Mouse (Mus musculus) midbrain, embryonic 14.5 days (tissue): Measurements from ENCODE around the gene Ctrl. TPM values are rescaled to one million over a fixed set of nuclear protein-coding genes. Genes with fewer than 3 reads are reported as not detected.
A peak's percentile ranks its signal among the peaks of the same experiment; 100 is the strongest.

ENCODE experiments used
- ATAC-seq: fragments of 200-750 bp; cut with Nextera tagmentation; 2 replicates; pipeline ENCODE4 v1.8.0; 2017; ENCODE audit warnings: moderate number of reproducible peaks, moderate library complexity; ENCODE audit not compliant: low FRiP score, low TSS enrichment
- DNase-seq: peaks from one replicate; pipeline ENCODE4 v3.0.0-alpha.2; 2015
- H3K27ac ChIP-seq: fragments of 300-500 bp; sonication (generic); replicated peaks from 2 replicates; pipeline ENCODE4 v1.5.1; 2014; ENCODE audit warnings: mild to moderate bottlenecking, low read depth, low read length, moderate library complexity
- H3K27me3 ChIP-seq: fragments of 300-500 bp; sonication (generic); 2 replicates; pipeline ENCODE4 v1.6.1; 2014; ENCODE audit warnings: low read length, control low read depth, mixed read lengths; ENCODE audit not compliant: control insufficient read depth, insufficient read depth
- H3K36me3 ChIP-seq: fragments of 300-500 bp; sonication (generic); 2 replicates; pipeline ENCODE4 v1.6.1; 2014; ENCODE audit warnings: low read length, control low read depth; ENCODE audit not compliant: control insufficient read depth, insufficient read depth
- H3K4me1 ChIP-seq: fragments of 300-500 bp; sonication (generic); 2 replicates; pipeline ENCODE4 v1.6.1; 2014; ENCODE audit warnings: mild to moderate bottlenecking, antibody characterized with exemption, low read length, control low read depth; ENCODE audit not compliant: control insufficient read depth, insufficient read depth
- H3K4me2 ChIP-seq: fragments of 300-500 bp; sonication (generic); 2 replicates; pipeline ENCODE4 v1.6.1; 2014; ENCODE audit warnings: mild to moderate bottlenecking, low read length, moderate library complexity
- H3K4me3 ChIP-seq: fragments of 300-500 bp; sonication (generic); replicated peaks from 2 replicates; pipeline ENCODE4 v1.5.1; 2014; ENCODE audit warnings: low read depth, low read length
- H3K9ac ChIP-seq: fragments of 300-500 bp; sonication (generic); replicated peaks from 2 replicates; pipeline ENCODE4 v1.6.1; 2014; ENCODE audit warnings: mild to moderate bottlenecking, low read length, moderate library complexity
- H3K9me3 ChIP-seq: fragments of 300-500 bp; sonication (generic); 2 replicates; pipeline ENCODE4 v1.6.1; 2016; ENCODE audit warnings: low read length, control low read depth, mixed read lengths; ENCODE audit not compliant: control insufficient read depth
- WGBS: fragments of 180-500 bp; shearing (Covaris S2); extraction: QIAGEN DNeasy Blood & Tissue Kit; methylation state at CpG from one replicate; pipeline ENCODE4 v1.1.7; 2014; 5-methylcytosine and 5-hydroxymethylcytosine counted together
- polyA plus RNA-seq: library from polyadenylated mRNA; unstranded; fragments of >200 nt; fragmentation: Nextera tagmentation; extraction: Ambion mirVana; gene quantifications from 2 replicates; pipeline ENCODE4 v1.2.1, GENCODE M21; 2014

The Ctrl gene
- polyA plus RNA-seq, 1 experiment from 2014 or later = 2.0 TPM

GRCm38 (mm10) chr8:105965266-105965904 is 31.7 kb upstream of the Ctrl start:
- H3K4me3 ChIP-seq = peak overlapping the region; percentile 37
- WGBS = 3% methylated on average over 38 of the region's 40 CpGs
- H3K4me1 ChIP-seq = 0 out of 2 replicates have a peak, but pooled peaks cover 5% of the 10 kb centered on the region
- no peak overlapping the region for H3K27ac ChIP-seq
- H3K4me2 ChIP-seq = peak overlapping the region; percentile 54
- peak; percentile 17 for DNase-seq
- H3K36me3 ChIP-seq = no peaks in the 10 kb centered on the region
- H3K27me3 ChIP-seq = peaks cover 27% of the 10 kb centered on the region
- no peaks in the 10 kb centered on the region for H3K9me3 ChIP-seq
- peak overlapping the region; percentile 26; the same call in 1 of the 2 replicates for H3K9ac ChIP-seq
- ATAC-seq = peak; percentile 50; the same call in 1 of the 2 replicates

- Histone ChIP-seq H3K4me2 (peak overlapping the region; percentile 54), H3K4me3 (peak overlapping the region; percentile 37), H3K9ac (no peak overlapping the region), H3K36me3 (no peaks in the 10 kb centered on the region), H3K4me1 (0 out of 2 replicates have a peak, but pooled peaks cover 5% of the 10 kb centered on the region), H3K27me3 (peaks cover 27% of the 10 kb centered on the region), H3K27ac (no peak overlapping the region), H3K9me3 (no peaks in the 10 kb centered on the region)
- DNase-seq (no peak), ATAC-seq (no peak)
- 78% methylated on average over 12 of the region's 12 CpGs for WGBS
Measured at GRCm38 (mm10) chr8:105964506-105965265, 31.0 kb upstream of the Ctrl start.

- Histone ChIP-seq H3K4me2 (no peak overlapping the region), H3K9ac (no peak overlapping the region), H3K27ac (no peak overlapping the region), H3K36me3 (no peaks in the 10 kb centered on the region), H3K4me3 (no peak overlapping the region), H3K4me1 (0 out of 2 replicates have a peak, but pooled peaks cover 5% of the 10 kb centered on the region), H3K9me3 (no peaks in the 10 kb centered on the region), H3K27me3 (peaks cover 19% of the 10 kb centered on the region)
- 88% methylated on average over 10 of the region's 10 CpGs for WGBS
- ATAC-seq (no peak), DNase-seq (no peak)
Measured at GRCm38 (mm10) chr8:105961536-105961935, 27.9 kb upstream of the Ctrl start.

- H3K4me3 ChIP-seq = no peak overlapping the region
- no peak overlapping the region for H3K27ac ChIP-seq
- peaks cover 15% of the 10 kb centered on the region for H3K27me3 ChIP-seq
- no peaks in the 10 kb centered on the region for H3K36me3 ChIP-seq
- ATAC-seq = no peak
- H3K4me2 ChIP-seq = no peak overlapping the region
- 0 out of 2 replicates have a peak, but pooled peaks cover 5% of the 10 kb centered on the region for H3K4me1 ChIP-seq
- no peak overlapping the region for H3K9ac ChIP-seq
- no peak for DNase-seq
- H3K9me3 ChIP-seq = no peaks in the 10 kb centered on the region
- WGBS = 75% methylated on average over 14 of the region's 14 CpGs
Measured at GRCm38 (mm10) chr8:105961101-105961500, 27.4 kb upstream of the Ctrl start.

- no peaks in the 10 kb centered on the region for H3K27me3 ChIP-seq
- DNase-seq = peak; percentile 3
Measured at GRCm38 (mm10) chr8:105959350-105959749, 25.7 kb upstream of the Ctrl start.

GRCm38 (mm10) chr8:105957813-105958212 is 24.2 kb upstream of the Ctrl start:
- no peak for DNase-seq
- H3K9me3 ChIP-seq = no peaks in the 10 kb centered on the region
- H3K27ac ChIP-seq = no peak overlapping the region
- H3K9ac ChIP-seq = no peak overlapping the region
- H3K4me2 ChIP-seq = no peak overlapping the region
- H3K4me1 ChIP-seq = no peaks in the 10 kb centered on the region
- no peak overlapping the region for H3K4me3 ChIP-seq
- no peak for ATAC-seq
- no peaks in the 10 kb centered on the region for H3K36me3 ChIP-seq
- no peaks in the 10 kb centered on the region for H3K27me3 ChIP-seq
- 59% methylated on average over 3 of the region's 4 CpGs for WGBS

More at GRCm38 (mm10) chr8:105959350-105959749, 25.7 kb upstream of the Ctrl start:
- no peak for ATAC-seq
- no peak overlapping the region for H3K4me3 ChIP-seq
- no peak overlapping the region for H3K9ac ChIP-seq
- no peaks in the 10 kb centered on the region for H3K36me3 ChIP-seq
- no peak overlapping the region for H3K27ac ChIP-seq
- no peaks in the 10 kb centered on the region for H3K4me1 ChIP-seq
- no peaks in the 10 kb centered on the region for H3K9me3 ChIP-seq
- H3K4me2 ChIP-seq = no peak overlapping the region
- 88% methylated on average over 7 of the region's 7 CpGs for WGBS

GRCm38 (mm10) chr8:105956556-105956955 is 22.9 kb upstream of the Ctrl start:
- Histone ChIP-seq H3K27me3 (no peaks in the 10 kb centered on the region), H3K36me3 (no peaks in the 10 kb centered on the region), H3K27ac (no peak overlapping the region), H3K9ac (no peak overlapping the region), H3K4me3 (no peak overlapping the region), H3K9me3 (no peaks in the 10 kb centered on the region), H3K4me1 (no peaks in the 10 kb centered on the region), H3K4me2 (no peak overlapping the region)
- no peak for DNase-seq
- no peak for ATAC-seq
- 95% methylated on average over 4 of the region's 4 CpGs for WGBS

- Histone ChIP-seq H3K9me3 (no peaks in the 10 kb centered on the region), H3K27ac (0 out of 2 replicates have a peak overlapping the region, but pooled peaks have one; percentile 49), H3K4me1 (no peaks in the 10 kb centered on the region), H3K4me3 (no peak overlapping the region), H3K4me2 (no peak overlapping the region), H3K36me3 (no peaks in the 10 kb centered on the region), H3K27me3 (no peaks in the 10 kb centered on the region), H3K9ac (no peak overlapping the region)
- DNase-seq (peak; percentile 37), ATAC-seq (peak; percentile 63; the same call in 1 of the 2 replicates)
- WGBS = 76% methylated on average over 7 of the region's 7 CpGs
Measured at GRCm38 (mm10) chr8:105951057-105951659, 17.5 kb upstream of the Ctrl start.
